Mouse (Mus musculus) cerebellum, adult 2 months (tissue): Measurements from ENCODE around the gene Ihh.

Experiments used
- CTCF ChIP-seq: fragments of 200-500 bp; IDR thresholded peaks from 2 replicates; pipeline ENCODE4 v1.5.1; 2011; ENCODE audit warnings: low read depth, mild to moderate bottlenecking, control low read depth, low read length, moderate library complexity, borderline replicate concordance; ENCODE audit not compliant: insufficient read depth
- POLR2A ChIP-seq: fragments of 200-500 bp; IDR thresholded peaks from 2 replicates; pipeline ENCODE4 v1.6.1; 2011; ENCODE audit warnings: low read length, control low read depth, borderline replicate concordance; ENCODE audit not compliant: insufficient read depth

- TF ChIP-seq POLR2A (no peak), CTCF (peak; percentile 51; the same call in 1 of the 2 replicates)
Measured at GRCm38 (mm10) chr1:75000496-75000895, 49.0 kb upstream of the Ihh start.
